Mouse (Mus musculus): ENCODE measurements around the gene Gm8909. TPM values are rescaled to one million over a fixed set of nuclear protein-coding genes. Genes with fewer than 3 reads are reported as not detected.

The Gm8909 gene
- 0.26 TPM in 1 of 2 replicates, not detected in the other for polyA plus RNA-seq (2015; fragmentation: Nextera tagmentation; extraction: Ambion mirVana)

GRCm38 (mm10) chr17:36168039-36168652, at the start of gene Gm8909:
Gene Gm8909 (minus strand): TSS chr17:36168537.
- WGBS, result 2% methylated on average over 63 of the region's 63 CpGs
- Histone ChIP-seq H3K27ac (no peak within 1 kb of the TSS), H3K9me3 (no peaks in the 10 kb centered on the region), H3K36me3 (no peaks in the 10 kb centered on the region), H3K9ac (0 out of 2 replicates have a peak within 1 kb of the TSS, but pooled peaks have one; percentile 16), H3K4me2 (peak within 1 kb of the TSS; percentile 54), H3K4me1 (peaks cover 9% of the 10 kb centered on the region; the same call in 1 of the 2 replicates), H3K4me3 (peak within 1 kb of the TSS; percentile 36), H3K27me3 (peaks cover 78% of the 10 kb centered on the region)
- ATAC-seq (ENCODE audit: insufficient number of reproducible peaks, insufficient read depth, low FRiP score, low TSS enrichment, low read depth), result no peak

- Histone ChIP-seq H3K9me3 (no peaks in the 10 kb centered on the region), H3K9ac (no peak overlapping the region), H3K4me1 (no peaks in the 10 kb centered on the region), H3K27me3 (peaks cover 86% of the 10 kb centered on the region), H3K4me2 (peak overlapping the region; percentile 16), H3K4me3 (peak overlapping the region; percentile 8; the same call in 1 of the 2 replicates), H3K27ac (no peak overlapping the region), H3K36me3 (no peaks in the 10 kb centered on the region)
- ATAC-seq (ENCODE audit: insufficient number of reproducible peaks, insufficient read depth, low FRiP score, low TSS enrichment, low read depth), result no peak
- 4% methylated on average over 20 of the region's 20 CpGs for WGBS
Observed at GRCm38 (mm10) chr17:36215586-36215985, 47.2 kb upstream of the Gm8909 start.

GRCm38 (mm10) chr17:36206846-36207245, 38.5 kb upstream of the Gm8909 start:
- no peak overlapping the region for H3K9ac ChIP-seq
- peaks cover 9% of the 10 kb centered on the region; the same call in 1 of the 2 replicates for H3K4me1 ChIP-seq
- no peak for ATAC-seq (ENCODE audit: insufficient number of reproducible peaks, insufficient read depth, low FRiP score, low TSS enrichment, low read depth)
- no peak overlapping the region for H3K4me3 ChIP-seq
- no peaks in the 10 kb centered on the region for H3K9me3 ChIP-seq
- peaks cover 92% of the 10 kb centered on the region for H3K27me3 ChIP-seq
- no peak overlapping the region for H3K27ac ChIP-seq
- no peak overlapping the region for H3K4me2 ChIP-seq
- no peaks in the 10 kb centered on the region for H3K36me3 ChIP-seq

- ATAC-seq (ENCODE audit: insufficient number of reproducible peaks, insufficient read depth, low FRiP score, low TSS enrichment, low read depth), result no peak
- peak overlapping the region; percentile 39 for H3K4me3 ChIP-seq
- H3K36me3 ChIP-seq, result no peaks in the 10 kb centered on the region
- H3K4me2 ChIP-seq, result peak overlapping the region; percentile 67
- H3K27me3 ChIP-seq, result peaks cover 90% of the 10 kb centered on the region
- no peaks in the 10 kb centered on the region for H3K9me3 ChIP-seq
- peak overlapping the region; percentile 32 for H3K9ac ChIP-seq
- no peak overlapping the region for H3K27ac ChIP-seq
- WGBS, result 2% methylated on average over 40 of the region's 41 CpGs
- H3K4me1 ChIP-seq, result peaks cover 9% of the 10 kb centered on the region; the same call in 1 of the 2 replicates
Observed at GRCm38 (mm10) chr17:36205862-36206261, 37.5 kb upstream of the Gm8909 start.

- ATAC-seq (ENCODE audit: insufficient number of reproducible peaks, insufficient read depth, low FRiP score, low TSS enrichment, low read depth), result no peak
- peaks cover 9% of the 10 kb centered on the region; the same call in 1 of the 2 replicates for H3K4me1 ChIP-seq
- 3% methylated on average over 15 of the region's 15 CpGs for WGBS
- no peak overlapping the region for H3K27ac ChIP-seq
- H3K4me2 ChIP-seq, result peak overlapping the region; percentile 67
- peaks cover 87% of the 10 kb centered on the region for H3K27me3 ChIP-seq
- H3K9ac ChIP-seq, result peak overlapping the region; percentile 32
- peak overlapping the region; percentile 39 for H3K4me3 ChIP-seq
- H3K36me3 ChIP-seq, result no peaks in the 10 kb centered on the region
- H3K9me3 ChIP-seq, result no peaks in the 10 kb centered on the region
Observed at GRCm38 (mm10) chr17:36205456-36205855, 37.1 kb upstream of the Gm8909 start.

GRCm38 (mm10) chr17:36201851-36202250, 33.5 kb upstream of the Gm8909 start:
- H3K4me2 ChIP-seq, result no peak overlapping the region
- no peak overlapping the region for H3K27ac ChIP-seq
- no peak overlapping the region for H3K4me3 ChIP-seq
- peaks cover 77% of the 10 kb centered on the region for H3K27me3 ChIP-seq
- peaks cover 9% of the 10 kb centered on the region; the same call in 1 of the 2 replicates for H3K4me1 ChIP-seq
- ATAC-seq (ENCODE audit: insufficient number of reproducible peaks, insufficient read depth, low FRiP score, low TSS enrichment, low read depth), result no peak
- no peaks in the 10 kb centered on the region for H3K9me3 ChIP-seq
- WGBS, result 90% methylated on average over 2 of the region's 2 CpGs
- no peak overlapping the region for H3K9ac ChIP-seq
- no peaks in the 10 kb centered on the region for H3K36me3 ChIP-seq

- H3K4me3 ChIP-seq, result no peak overlapping the region
- H3K27me3 ChIP-seq, result peaks cover 61% of the 10 kb centered on the region
- WGBS, result 9% methylated on average over 5 of the region's 5 CpGs
- H3K9ac ChIP-seq, result no peak overlapping the region
- H3K27ac ChIP-seq, result no peak overlapping the region
- H3K4me1 ChIP-seq, result no peaks in the 10 kb centered on the region
- 0 out of 2 replicates have a peak, but pooled peaks have one; percentile 52 for ATAC-seq (ENCODE audit: insufficient number of reproducible peaks, insufficient read depth, low FRiP score, low TSS enrichment, low read depth)
- H3K4me2 ChIP-seq, result no peak overlapping the region
- H3K36me3 ChIP-seq, result no peaks in the 10 kb centered on the region
- H3K9me3 ChIP-seq, result no peaks in the 10 kb centered on the region
Observed at GRCm38 (mm10) chr17:36198317-36198716, 30.0 kb upstream of the Gm8909 start.

GRCm38 (mm10) chr17:36194471-36194870, 26.1 kb upstream of the Gm8909 start:
- no peak overlapping the region for H3K27ac ChIP-seq
- no peak overlapping the region for H3K4me3 ChIP-seq
- H3K36me3 ChIP-seq, result no peaks in the 10 kb centered on the region
- no peak for ATAC-seq (ENCODE audit: insufficient number of reproducible peaks, insufficient read depth, low FRiP score, low TSS enrichment, low read depth)
- no peak overlapping the region for H3K4me2 ChIP-seq
- H3K4me1 ChIP-seq, result no peaks in the 10 kb centered on the region
- H3K27me3 ChIP-seq, result peaks cover 63% of the 10 kb centered on the region
- H3K9ac ChIP-seq, result no peak overlapping the region
- WGBS, result 77% methylated on average over 6 of the region's 6 CpGs
- H3K9me3 ChIP-seq, result no peaks in the 10 kb centered on the region

GRCm38 (mm10) chr17:36193546-36194141, 25.3 kb upstream of the Gm8909 start:
- Histone ChIP-seq H3K9ac (no peak overlapping the region), H3K27ac (no peak overlapping the region), H3K27me3 (peaks cover 64% of the 10 kb centered on the region), H3K4me1 (no peaks in the 10 kb centered on the region), H3K9me3 (no peaks in the 10 kb centered on the region), H3K36me3 (no peaks in the 10 kb centered on the region), H3K4me2 (no peak overlapping the region), H3K4me3 (no peak overlapping the region)
- 32% methylated on average over 8 of the region's 8 CpGs for WGBS
- no peak for ATAC-seq (ENCODE audit: insufficient number of reproducible peaks, insufficient read depth, low FRiP score, low TSS enrichment, low read depth)

GRCm38 (mm10) chr17:36192371-36192770, 24.0 kb upstream of the Gm8909 start:
- no peak for ATAC-seq (ENCODE audit: insufficient number of reproducible peaks, insufficient read depth, low FRiP score, low TSS enrichment, low read depth)
- H3K27ac ChIP-seq, result no peak overlapping the region
- H3K4me2 ChIP-seq, result no peak overlapping the region
- H3K9ac ChIP-seq, result no peak overlapping the region
- H3K27me3 ChIP-seq, result peaks cover 65% of the 10 kb centered on the region
- no peaks in the 10 kb centered on the region for H3K36me3 ChIP-seq
- H3K4me3 ChIP-seq, result no peak overlapping the region
- H3K4me1 ChIP-seq, result no peaks in the 10 kb centered on the region
- H3K9me3 ChIP-seq, result no peaks in the 10 kb centered on the region
- WGBS, result 62% methylated on average over 2 of the region's 2 CpGs

- no peaks in the 10 kb centered on the region for H3K4me1 ChIP-seq
- no peak within 1 kb of the TSS for H3K4me2 ChIP-seq
- no peaks in the 10 kb centered on the region for H3K36me3 ChIP-seq
- no peak within 1 kb of the TSS for H3K27ac ChIP-seq
- peaks cover 79% of the 10 kb centered on the region for H3K27me3 ChIP-seq
- no peak within 1 kb of the TSS for H3K9ac ChIP-seq
- no peaks in the 10 kb centered on the region for H3K9me3 ChIP-seq
- ATAC-seq (ENCODE audit: insufficient number of reproducible peaks, insufficient read depth, low FRiP score, low TSS enrichment, low read depth), result no peak
- 71% methylated on average over 2 of the region's 2 CpGs for WGBS
- H3K4me3 ChIP-seq, result no peak within 1 kb of the TSS
Observed at GRCm38 (mm10) chr17:36190169-36190507, 21.8 kb upstream of the Gm8909 start, which contains the start of gene H2-T3. Gene H2-T3 (minus strand): TSS chr17:36190287.
